Mouse (Mus musculus) gastrocnemius, postnatal 4 days (tissue): ENCODE results near the gene Lrrfip1. TPM values are rescaled to one million over a fixed set of nuclear protein-coding genes. Genes with fewer than 3 reads are reported as not detected.

ENCODE experiments used
- DNase-seq, 2 experiments: peaks; one replicate each; pipeline ENCODE4 v3.0.0; 2021 to 2022; ENCODE audit warnings: low spot score in 2 of 2, mixed read lengths in 2 of 2
- total RNA-seq, 2 experiments: library from RNA; stranded (reverse); gene quantifications; 2 replicates each; pipeline ENCODE4 v1.2.3; 2021

Lrrfip1 gene
- total RNA-seq, 2 experiments from 2014 or later, result 206 to 229 TPM

DNA sequence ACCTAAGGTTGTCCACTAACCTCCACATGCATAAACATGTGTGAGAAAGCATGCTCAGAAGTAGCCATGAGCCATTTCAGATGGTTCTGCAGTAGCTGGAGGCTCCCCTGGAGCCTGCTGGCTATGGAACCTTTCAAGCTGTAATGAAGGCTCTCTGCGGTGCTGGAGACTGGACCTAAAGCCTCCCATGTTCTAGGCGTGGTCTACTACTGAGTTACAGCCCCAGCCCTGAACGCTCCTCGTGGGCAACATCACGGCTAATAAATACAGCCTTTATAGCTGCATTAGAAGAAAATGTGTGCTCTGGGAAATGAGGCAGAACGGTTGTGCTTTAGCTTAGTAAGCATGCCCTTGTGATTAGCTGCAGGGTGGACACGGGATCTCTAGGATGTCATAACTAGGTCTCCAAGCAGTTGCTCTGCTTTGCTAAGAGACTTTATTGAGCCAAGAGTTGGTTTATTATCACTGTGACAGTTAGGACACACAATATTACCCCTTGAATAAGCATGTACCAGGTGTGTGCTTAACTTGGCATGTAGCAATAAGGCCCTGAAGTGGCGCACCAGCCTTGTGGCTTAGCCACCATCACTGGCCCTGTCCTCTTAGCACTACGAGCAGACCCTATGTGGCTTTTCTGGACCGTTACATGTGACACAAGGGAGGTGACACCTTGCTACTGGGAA, 81.3 kb downstream of the Lrrfip1 start:
- DNase-seq, result no peak

DNA sequence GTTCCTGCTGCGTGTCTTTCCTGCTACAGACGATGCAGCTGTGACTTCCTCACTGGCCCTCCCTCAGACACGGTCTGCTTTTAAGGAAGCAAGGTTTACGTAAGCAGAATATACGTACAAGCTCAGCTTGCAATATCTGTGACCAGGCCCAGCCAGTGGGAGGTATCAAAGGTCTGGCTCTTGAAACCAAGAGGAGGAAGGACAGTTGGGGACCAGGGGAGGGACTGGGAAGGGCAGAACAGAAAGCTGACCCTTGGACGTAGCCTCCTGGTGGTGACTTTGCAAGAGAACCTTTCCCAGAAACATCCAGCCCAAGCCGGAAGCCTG, 81.8 kb downstream of the Lrrfip1 start:
- DNase-seq, result no peak

DNA sequence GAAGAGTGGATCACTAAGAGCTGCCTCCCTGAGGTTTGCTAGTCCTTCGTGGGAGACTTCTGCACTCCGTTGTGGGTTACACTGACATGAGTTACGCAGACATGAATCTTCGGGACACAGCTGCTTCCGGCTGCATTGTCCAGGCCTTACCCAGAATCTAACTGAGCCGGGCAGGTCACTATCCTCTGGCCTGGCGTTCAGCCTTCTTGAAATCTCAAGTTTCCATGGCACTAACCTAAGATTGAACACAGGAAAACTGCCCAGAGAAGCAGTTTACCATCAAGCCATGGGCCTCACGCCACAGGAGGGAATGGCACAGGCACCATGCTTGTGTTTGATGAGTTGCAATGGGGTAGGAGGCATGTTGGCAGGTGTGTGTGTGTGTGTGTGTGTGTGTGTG, 85.8 kb downstream of the Lrrfip1 start:
- no peak for DNase-seq

DNA sequence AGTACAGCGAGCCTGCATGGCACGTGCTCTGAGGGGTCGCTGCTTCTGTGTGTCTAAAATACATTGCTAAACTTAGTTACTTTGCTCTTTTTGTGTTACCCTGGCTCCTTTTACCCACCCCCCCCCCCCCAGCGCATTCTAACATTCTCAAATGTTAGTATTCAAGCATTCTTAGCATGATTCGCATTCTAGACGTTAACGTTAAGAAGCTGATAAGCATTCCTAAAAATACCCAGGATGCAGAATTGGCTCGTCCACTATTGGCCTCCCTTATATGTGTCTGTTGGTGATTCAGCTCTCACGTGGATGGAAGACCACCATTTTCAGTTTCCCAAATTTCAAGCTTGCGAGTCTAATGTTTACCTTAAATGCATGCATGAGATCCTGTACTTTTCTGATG, 86.5 kb downstream of the Lrrfip1 start:
- DNase-seq, result no peak

DNA sequence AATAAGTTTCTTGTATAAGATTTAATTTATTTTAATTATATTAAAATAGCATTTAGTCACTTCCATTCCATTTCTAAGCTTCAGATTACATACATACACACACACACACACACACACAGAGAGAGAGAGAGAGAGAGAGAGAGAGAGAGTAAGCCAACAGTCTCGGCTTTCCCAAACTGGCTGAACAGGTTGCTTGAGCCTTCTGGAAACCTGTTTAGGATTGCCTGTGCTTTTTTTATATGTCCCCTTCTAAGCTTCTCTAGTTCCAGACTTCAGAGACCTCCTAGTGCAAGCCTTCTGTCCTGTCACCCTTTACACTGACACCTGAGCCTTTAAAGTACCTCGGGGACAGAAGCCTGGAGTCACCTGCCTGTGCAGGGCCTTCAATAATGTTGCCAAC, 87.1 kb downstream of the Lrrfip1 start:
- no peak for DNase-seq

DNA sequence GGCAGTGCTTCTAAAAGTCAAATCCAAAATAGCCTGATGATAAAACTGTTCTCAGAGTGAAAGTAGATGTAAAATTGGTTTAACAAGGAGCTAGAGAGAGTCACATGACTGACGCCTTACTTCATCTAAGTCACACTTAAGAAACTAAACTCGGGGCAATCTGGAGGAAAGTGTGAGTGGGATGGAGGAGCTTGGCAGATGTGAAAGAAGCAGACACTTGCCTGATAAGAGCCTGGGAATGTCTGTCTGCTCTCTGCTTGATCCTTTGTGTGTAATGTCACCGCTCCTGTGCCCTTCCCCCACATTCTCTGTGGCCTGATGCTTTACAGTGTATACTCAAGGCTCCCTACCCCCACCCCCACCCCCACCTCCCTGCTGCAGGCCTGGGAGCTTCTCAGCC, 87.8 kb downstream of the Lrrfip1 start:
- no peak for DNase-seq

DNA sequence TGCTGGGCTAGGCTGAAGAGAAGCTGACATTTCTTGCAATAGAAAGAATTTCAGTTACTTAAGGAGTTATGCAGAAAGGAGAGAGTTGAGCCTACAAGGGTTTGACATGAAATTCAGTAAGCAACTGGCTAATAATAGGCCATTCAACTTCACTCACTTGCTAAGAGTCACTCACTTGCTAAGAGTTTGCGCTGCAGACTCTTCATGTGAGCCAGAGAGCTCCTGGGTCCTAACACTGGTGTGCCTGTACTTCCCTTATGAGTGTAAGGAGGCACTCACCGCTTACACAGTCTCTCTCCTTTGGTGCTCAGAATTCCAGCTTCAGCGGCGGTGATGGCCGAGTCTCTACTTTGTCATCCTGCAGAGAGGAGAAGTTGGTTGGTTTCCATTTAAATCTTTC, 88.2 kb downstream of the Lrrfip1 start:
- no peak for DNase-seq

DNA sequence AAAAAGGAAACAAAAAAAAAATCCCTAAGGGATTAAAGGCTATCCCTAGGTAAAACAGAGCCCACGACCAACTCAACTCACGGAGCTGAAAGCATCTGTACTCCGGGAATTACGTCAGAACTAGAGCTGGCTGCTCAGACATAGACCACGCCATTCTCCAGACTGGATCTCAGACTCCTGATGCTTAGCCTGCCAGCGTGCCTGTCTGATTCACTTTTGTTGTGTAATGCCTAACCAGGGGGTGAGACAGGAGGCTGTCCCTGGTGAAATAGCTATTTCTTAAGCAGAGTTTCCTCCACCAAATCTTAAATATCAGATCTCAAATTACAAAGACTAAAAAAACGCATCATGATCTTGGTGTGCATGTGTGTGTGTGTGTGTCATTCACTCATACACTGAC, 89.5 kb downstream of the Lrrfip1 start:
- DNase-seq, result no peak

DNA sequence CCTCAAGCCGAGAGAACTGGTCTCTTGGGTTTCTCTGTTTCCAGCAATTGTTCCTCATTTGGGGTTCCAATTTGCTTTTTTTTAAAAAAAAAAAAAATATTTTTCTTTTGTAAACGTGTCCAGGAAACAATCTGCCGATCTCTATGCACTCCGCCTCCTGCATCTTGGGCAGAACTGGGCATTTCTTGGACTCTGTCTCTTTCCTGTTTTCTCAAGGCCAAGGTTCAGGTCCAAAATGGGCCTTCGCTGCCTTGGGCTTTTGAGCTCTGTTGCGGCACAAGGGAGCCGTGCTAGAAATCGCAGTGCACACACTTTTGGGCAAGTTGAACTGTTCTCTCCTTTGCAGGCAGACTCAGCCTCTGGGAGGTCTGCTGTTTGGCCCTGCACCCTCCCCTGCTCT, 90.4 kb downstream of the Lrrfip1 start:
- DNase-seq, result no peak

DNA sequence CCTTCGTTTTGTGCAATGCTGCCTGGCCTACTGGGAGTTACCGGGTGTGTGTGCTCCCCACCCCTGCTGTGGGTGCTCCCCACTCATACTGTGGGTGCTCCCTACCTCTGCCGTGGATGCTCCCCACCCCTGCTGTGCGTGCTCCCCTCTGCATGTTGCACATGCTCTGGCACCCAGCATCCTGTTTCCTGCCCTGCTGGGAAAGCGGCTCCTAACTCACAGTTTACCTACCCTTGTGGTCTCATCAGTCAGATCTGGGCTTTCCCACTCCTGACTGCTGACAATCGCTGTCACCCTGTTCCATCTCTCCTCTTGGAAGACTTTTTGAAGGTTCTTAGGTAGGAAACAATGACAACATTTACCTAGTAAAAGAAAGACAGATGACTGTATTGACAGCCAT, 91.9 kb downstream of the Lrrfip1 start:
- no peak for DNase-seq

DNA sequence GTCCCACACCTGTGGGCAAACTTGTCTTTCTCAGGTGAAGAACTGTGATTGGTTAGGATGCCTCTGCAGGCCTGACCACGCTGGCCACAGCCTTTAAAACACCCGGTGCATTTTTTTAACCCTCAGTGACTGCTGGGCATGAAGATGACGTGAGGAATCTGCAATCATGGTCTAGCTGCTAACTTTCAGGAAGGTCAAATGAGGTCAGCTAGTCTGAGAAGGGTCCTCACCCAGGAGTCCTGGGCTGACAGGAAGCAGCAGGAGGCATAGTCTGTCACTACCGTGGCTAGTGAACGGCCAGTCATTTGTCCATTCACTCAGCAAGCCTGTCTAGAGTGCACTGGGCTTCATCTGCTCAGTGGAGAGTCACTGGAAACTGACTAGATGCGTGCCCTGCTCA, 93.9 kb downstream of the Lrrfip1 start:
- no peak for DNase-seq

DNA sequence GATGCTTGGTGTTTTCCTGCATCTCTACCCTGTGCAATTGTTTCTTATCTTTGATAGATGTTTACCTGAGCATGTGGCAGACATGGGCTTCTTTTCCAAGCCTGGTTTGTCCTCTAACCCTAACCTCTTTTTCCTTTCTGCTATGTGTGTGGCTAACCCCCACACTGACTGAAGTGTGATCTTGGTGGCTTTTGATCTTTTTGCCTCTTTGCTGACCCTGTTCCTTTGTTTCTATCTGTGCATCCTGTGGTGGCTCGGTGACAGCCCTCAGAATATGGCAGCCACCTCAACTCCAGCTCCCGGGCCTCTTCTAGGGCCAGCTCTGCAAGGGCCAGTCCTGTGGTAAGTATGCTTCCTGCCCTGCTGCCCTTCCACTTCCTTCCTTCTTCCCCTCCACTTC, 94.8 kb downstream of the Lrrfip1 start:
- no peak for DNase-seq

DNA sequence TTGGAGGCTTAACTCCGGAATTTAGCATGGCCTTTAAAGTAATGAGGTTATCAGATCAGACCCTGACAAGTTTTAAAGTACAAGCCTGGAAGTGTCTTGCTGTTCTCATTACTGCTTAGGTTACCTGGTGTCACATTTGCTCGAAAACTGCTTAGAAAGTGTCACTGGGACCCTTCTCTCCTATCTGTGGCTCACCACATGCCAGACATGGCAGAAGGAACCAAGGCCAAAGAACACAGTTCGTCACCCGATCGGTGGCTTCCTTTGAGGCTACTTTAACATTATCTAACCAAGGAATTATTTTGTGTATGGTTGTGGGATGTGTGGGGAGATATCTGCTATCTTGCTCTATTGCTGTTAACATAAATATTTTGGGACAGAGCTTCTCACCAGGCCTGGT, 95.5 kb downstream of the Lrrfip1 start:
- no peak for DNase-seq

DNA sequence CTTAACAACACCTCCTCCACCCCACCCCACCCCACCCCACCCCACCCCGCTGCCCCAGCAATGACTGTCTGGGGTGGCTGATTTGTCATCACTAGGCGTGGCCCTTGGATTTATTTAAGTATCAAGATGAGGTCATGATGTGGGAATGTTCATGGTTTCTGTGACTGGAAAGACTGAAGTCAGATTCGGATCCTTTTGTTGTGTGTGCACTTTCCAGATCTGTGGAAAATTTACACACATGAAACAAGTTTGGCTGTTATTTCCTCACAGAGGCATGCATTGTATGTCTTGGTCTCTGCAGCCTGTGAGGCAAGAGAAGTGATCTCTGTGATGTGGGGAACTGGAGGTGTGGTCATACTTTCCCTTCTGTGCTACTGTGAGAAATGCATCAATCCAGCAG, 96.7 kb downstream of the Lrrfip1 start:
- DNase-seq, result no peak

DNA sequence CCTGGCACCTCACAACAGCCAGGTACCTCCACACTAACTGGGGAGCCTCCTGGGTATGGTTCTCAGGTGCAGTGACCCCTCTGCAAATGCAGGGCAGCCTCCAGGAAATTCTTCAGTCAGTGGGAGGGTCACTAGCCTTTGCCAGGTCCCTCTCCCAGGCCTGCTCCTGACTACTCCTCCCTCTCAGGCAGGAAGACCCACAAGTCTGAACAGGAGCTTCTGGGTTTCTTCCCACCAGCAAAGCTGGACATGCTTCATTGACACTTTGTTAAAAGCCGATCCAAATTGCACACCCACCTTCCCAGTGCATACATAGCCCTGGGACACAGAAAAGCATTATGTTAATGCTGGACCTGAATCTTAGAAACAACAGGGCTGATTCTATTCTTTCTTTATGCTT, 97.3 kb downstream of the Lrrfip1 start:
- DNase-seq, result no peak

DNA sequence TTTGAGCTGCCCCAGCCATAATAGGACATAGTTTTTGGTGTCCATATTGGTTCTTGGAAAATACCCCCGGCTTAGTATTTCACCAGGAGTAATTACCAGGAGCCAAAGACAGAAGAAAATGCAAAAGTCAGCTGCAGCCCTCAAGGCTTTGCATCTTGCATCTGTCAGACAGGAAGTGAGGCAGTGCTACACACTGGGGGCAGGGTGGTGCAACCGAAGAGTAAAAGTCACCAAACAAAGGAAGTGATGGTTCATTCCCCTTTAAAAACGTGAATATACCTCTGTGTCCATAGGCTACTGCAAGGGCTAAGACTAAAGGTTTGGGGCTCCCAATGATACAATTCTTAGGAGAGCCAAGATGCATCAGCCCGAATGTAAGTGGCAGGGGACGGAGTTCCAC, 98.0 kb downstream of the Lrrfip1 start:
- DNase-seq, result no peak

DNA sequence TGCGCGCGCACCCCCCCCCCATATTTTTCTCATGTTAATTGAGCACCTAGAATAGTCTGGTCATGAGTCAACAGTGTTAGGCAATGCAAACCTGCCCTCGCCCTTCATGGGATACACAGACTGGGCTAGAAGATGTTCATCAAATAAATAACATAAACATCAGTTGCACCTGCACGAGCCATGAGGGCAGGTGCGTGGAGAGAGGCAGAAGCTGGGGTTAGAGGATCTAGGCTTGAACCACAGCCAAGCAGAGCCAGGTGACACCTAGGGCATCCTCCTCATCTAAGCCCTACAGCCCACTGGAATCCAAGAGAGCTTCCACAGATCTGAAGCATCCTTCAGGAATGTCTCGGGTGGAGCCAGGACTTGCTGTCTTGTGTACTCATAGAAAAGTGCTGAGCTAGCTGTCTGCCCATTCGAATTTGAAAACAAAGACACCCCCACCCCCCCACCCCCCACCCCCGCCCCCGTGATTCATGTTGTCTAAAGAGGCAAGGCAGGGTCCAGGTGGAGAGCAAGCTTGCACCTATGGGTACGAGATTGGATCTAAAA, 98.8 kb downstream of the Lrrfip1 start:
- DNase-seq, result no peak

DNA sequence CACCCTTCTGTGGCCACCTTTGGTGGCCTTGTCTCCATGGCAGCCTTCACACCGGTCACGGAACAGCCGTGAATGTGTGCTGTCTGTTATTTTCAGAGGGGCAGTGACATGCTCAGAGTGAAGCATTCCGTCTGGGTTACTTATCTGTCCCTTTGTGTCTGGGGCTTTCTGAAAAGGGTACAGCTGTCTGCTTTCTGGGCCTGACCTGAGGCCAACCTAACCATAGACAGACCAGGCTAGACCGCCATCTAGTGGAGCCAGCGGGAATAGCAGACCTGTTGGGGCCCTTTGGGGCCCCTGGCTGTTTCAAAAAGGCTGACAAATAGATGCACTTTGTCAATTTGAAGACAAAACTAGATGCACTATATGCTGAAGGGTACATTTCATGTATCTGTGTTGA, 100.3 kb downstream of the Lrrfip1 start:
- DNase-seq, result peak; percentile 49 to 70

DNA sequence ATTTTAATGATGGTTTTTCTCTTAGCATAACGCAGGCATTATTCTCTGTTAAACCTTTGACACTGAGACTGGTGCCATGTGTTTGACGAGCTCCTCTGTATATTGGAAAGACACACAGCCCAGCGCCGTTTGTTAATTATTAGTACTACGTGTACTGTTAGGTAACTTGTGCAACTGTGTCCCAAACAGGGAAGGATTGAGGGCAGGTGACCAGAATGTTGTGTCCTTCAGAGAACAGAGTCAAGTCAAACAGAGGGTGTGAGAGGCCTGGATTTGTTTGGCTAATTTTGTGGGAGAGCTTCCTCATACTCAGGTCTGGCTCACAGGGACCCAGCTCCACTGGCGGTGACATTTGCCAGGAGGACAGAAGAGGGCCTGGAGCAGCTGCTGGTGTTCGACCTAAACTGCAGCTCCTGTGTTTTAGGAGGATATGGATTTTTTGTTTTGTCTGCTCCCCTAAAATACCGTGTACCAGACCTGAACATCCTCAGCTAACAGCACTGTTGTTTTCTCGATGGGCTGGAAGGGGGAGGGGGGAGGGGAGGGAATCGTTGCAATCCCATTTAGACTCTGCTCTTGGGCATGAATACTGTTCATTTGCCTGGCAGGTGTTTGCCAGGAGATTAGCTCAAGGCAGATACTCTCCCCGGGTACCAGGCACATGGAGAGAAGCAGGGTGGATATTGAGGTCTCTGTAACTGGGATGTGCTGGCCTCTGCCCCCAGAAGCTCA, 103.3 kb downstream of the Lrrfip1 start:
- no peak for DNase-seq

DNA sequence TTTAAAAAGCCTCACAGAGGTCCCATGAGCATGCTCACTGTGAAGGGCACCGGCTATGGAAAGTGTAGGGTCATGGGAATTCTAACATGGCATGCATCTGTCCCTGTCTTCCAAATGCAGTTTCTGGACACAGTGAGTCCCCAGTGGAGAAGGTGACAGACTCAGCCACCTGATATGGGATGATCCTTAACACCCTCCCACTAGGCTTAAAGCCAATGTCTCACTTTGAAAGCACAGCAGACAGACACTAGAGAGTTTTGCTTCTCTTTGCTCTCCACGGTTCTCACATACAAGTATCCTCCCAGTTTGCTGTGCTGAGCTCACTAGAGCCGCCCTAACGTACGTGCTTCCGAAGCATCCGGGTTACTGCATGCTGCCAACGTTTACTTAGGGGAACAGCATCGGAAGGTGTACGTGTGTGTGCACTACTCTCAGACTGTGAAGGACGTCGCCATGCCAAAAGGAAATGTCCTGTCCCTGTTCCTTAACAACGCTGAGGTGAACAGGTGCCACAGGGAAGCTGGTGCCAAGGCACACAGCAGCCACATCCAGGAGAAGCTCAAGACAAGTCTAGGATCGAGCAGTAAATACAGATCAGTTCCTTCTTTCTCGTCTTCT, 104.9 kb downstream of the Lrrfip1 start:
- DNase-seq, result no peak

DNA sequence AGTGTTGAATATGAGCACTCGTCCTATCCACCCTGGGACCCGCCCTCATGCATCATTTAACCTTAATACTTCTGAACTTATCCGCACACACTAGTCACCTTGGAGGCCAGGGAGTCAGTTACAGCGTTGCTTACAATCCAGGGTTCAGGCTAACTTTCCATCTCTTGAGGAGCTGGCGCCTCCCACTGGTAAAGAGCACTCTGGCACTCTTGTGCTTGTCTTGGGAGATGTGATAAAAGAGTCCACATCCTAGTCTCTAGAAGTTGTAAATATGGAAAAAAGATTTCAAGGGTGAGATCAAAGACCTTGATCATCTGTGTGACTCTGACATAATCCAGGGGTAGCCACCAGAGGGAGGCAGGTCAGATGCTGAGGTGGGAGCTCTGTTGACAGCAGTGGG, 109.0 kb downstream of the Lrrfip1 start:
- no peak for DNase-seq

DNA sequence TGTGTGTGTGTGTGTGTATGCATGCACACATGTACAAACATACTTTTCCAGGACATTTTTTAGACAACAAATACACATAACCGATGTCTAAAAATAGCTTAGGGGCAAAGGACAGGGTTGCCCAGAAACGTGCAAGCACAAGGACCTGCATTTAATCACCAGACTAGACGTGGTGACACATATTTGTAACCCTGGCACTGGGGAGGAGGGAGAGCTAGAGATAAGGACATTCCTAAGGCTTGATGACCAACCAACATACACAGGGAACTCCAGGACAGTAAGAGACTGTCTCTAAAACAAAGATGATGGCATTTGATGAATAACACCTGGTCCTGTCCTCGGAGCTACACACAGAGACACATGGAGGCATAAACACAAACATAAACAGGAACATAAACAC, 110.8 kb downstream of the Lrrfip1 start:
- DNase-seq, result no peak

DNA sequence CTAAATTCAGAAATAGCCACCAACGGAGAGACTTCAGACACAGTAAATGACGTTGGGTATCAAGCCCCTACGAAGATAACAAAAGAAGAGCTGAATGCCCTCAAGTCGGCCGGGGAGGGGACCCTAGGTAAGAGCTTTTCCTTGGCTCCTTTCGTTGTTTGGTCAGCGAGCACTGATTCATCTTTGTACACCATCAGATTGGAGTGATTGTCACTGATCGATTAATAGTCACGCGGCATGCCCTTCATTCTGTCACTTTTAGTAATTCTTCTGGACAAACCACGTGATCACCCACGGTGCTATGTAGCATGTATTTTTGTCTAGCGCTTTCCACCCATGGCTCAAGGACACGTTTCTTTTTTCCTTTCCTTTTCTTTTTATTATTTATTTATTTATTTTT, 113.6 kb downstream of the Lrrfip1 start:
- DNase-seq, result no peak
